Mouse (Mus musculus) left cerebral cortex, postnatal 4 days (tissue): ENCODE data around the gene Tppp. TPM values are rescaled to one million over a fixed set of nuclear protein-coding genes. Genes with fewer than 3 reads are reported as not detected.

Experiments used
- total RNA-seq, 2 experiments: library from RNA; stranded (reverse); gene quantifications; 2 replicates each; pipeline ENCODE4 v1.2.3; 2021

Tppp gene
- total RNA-seq, 2 experiments from 2014 or later: 37.7 to 37.9 TPM

Other genes with a start within 250 kb of the Tppp start
- 10 to 100 TPM; 21.4 TPM for gene Nkd2, start 161.8 kb upstream of the Tppp start, total RNA-seq
- gene Trip13, start 71.6 kb upstream of the Tppp start, total RNA-seq: 1 to 10 TPM; 7.0 to 8.7 TPM
- gene Brd9, start 71.6 kb upstream of the Tppp start, total RNA-seq: 100 to 1,000 TPM; 108 to 110 TPM
- gene Zdhhc11, start 45.6 kb upstream of the Tppp start, total RNA-seq: not detected
- 1 to 10 TPM; 4.1 to 4.4 TPM for gene Cep72, start 52.9 kb downstream of the Tppp start, total RNA-seq
- 1 to 10 TPM in 1 of 2 experiments, under 1 TPM in 1; 0.42 to 1.2 TPM for gene Slc9a3, start 112.0 kb downstream of the Tppp start, total RNA-seq
- 10 to 100 TPM; 74.9 to 78.3 TPM for gene Exoc3, start 199.3 kb downstream of the Tppp start, total RNA-seq